Mouse (Mus musculus): ENCODE measurements around the gene Kctd21. TPM values are rescaled to one million over a fixed set of nuclear protein-coding genes. Genes with fewer than 3 reads are reported as not detected.

Kctd21 gene
- 10 to 100 TPM in 1 of 2 experiments, 1 to 10 TPM in 1; 7.3 to 11.4 TPM for total RNA-seq (2021)
- 5.3 and 5.6 TPM in 2 replicates for polyA plus RNA-seq (2012; rRNA removed)
- long read RNA-seq, partial matches to known transcripts = 1 of 4 reads
- long read RNA-seq, other reads (novel, unspliced or antisense) = 0 of 4 reads

DNA sequence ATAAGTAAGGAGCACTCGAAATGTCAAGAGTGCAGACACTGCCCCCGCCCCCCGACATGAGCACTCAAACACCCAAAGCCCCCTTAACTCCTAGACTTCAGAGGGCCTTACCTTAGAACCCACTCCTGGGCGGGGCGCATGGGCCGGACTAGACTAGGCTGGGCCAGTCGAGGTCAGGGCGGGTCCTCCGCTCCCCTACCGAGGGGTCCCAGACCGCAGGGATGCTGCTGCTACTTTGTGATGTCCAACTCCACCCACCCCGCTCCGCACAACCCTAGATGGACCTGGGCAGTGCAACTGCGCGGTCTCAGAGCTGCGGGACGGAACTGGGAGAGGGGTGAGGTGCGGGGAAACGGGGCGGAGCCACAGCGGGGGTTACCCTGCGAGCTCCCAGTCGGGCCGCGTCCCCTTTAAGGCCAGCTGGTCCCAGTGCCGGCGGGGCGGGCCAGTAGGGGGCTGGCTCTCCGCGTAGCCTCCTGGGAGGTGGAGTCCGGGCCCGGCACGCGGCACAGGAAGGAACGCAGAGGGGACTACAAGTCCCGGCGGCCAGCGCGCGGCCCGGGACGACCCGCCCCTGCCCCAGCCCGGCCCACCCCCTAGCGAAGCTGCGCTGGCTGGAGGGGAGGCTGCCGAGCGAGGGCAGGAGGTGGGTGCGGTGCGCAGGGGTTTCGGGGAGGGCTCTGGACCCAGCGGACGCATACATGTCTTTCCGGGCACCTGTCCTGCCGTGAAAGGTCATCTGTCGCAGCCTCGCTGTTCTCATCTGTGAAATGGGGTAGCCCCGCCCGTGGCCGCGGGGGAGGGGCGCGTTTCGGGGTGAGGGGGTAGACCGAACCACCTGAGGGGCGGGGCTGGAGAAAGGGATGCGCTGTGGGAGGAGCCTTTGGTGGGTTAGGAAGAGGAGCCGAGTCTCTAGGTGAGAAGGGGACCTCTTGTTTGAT, at the start of gene Kctd21, which contains the start of gene Usp35:
Gene Kctd21 (plus strand): TSS at position 602 of the 941 bp plus-strand sequence.
Gene Usp35 (minus strand): TSS at position 295 of the 941 bp plus-strand sequence.
- peak; percentile 98 for DNase-seq

DNA sequence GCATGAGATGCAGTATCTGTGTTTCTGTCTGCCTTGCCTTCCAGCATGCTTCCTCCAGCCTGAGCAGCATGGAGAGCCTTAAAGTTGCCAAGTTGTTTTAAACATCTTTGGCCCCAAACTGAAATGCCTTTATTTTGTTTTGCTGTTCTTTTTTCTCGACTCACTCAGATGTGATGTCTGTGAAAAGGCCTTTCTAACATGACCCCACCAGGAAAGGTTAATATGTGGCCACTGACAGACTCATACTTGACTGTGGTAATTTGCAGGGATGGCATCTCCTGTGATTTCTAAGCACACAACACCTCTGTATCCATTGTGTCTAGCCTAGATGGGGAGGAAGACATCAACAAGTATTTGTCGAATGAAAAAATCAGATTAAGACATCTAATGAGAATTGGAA, 35.1 kb upstream of the Kctd21 start:
- DNase-seq = peak; percentile 0

DNA sequence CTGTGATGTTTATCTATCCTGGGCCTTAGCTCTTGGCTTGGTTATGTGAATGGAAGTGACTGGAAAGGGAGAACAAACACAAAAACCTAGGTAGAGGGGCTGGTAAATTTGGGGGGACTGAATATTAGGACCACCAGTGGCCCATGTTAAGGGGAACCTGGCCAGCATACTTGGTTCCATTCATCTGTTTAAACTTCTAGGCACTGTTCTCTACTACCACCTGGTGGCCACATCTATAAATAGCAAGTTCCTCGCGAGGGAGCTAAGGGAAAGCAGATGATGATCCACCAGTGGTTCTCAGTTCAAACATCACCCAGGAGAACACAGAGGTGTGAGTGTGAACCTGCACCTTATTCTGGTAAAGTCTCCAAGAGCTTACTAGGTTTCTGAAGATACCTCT, 34.7 kb upstream of the Kctd21 start:
- DNase-seq = peak; percentile 56

DNA sequence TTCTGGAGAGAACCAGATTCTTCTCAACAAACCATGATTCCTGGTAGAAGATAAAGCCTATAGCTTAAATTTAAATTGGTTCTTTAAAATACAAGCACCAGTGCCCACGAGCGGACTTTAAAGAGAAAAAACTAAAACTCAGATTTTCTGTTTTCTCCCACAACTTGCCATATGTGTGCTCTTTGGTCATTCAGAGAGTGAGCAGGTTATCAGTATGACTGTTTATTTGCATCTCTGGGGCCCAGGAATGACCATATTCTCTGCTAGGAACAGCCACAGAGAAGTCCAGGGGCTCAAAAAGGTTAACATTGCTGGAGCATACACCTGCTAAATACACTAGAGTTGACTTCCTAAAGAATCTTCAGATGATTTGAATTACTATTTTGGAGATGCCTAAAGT, 33.8 kb upstream of the Kctd21 start:
- DNase-seq = no peak

DNA sequence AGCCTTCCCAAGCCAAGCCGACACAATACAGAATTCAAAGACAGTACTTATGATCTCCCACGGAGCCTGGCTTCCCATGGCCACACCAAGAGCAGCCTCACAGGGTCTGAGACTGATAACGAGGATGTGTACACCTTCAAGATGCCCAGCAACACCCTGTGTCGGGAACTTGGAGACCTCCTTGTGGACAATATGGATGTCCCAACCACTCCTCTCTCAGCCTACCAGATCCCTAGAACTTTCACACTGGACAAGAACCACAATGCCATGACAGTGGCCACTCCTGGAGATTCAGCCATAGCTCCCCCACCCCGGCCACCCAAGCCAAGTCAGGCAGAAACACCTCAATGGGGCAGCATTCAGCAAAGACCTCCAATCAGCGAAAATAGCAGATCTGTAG, 33.2 kb upstream of the Kctd21 start:
- DNase-seq = no peak

DNA sequence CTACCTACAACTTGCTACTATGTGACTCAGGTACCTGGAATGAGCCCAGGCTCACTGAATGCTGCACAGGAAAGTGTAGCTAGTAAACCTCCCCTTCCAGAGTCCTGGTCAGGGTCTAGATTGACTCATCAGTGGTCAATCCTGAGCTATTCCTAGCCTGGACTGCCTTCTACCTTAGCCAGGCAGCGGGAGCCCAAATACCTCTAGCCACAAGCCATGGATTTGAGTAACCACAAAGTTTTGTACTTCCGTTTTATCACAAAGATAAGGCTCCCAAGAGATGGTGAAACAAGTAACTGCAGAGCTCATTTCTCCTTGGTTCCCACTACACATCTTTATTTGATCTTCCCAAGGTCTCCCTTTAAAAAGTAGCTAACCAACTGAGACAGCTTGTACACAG, 31.2 kb upstream of the Kctd21 start:
- peak; percentile 1 for DNase-seq

DNA sequence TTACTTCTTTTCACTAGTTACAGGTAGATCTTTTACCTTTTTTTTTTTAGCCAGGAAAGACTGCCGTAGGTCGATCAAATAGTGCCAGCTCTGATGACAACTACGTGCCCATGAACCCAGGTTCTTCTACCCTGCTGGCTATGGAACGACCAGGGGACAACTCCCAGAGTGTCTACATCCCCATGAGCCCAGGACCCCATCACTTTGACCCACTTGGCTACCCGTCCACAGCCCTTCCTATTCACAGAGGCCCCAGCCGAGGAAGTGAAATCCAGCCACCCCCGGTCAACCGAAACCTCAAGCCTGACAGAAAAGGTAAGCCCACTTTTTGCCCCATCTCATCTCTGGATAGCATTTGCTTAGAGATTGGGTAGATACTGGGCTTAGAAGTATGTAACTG, 30.8 kb upstream of the Kctd21 start:
- DNase-seq = peak; percentile 1

DNA sequence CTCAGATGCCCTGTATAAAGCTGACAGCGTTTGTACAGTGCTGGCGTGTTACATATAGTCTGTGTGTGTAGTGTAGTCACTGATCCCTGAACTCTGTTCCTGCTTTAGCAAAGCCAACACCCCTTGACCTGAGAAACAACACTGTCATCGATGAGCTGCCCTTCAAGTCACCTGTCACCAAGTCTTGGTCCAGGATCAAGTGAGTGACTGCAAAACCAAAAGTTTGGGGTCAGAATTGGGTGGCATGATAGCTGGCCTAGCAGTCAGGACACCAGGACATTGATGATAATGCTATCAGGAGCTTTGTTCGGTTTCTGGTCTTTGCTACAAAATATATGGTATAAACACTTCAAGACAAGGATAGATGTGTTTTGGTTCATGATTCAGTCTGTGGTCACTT, 29.9 kb upstream of the Kctd21 start:
- DNase-seq = peak; percentile 11

DNA sequence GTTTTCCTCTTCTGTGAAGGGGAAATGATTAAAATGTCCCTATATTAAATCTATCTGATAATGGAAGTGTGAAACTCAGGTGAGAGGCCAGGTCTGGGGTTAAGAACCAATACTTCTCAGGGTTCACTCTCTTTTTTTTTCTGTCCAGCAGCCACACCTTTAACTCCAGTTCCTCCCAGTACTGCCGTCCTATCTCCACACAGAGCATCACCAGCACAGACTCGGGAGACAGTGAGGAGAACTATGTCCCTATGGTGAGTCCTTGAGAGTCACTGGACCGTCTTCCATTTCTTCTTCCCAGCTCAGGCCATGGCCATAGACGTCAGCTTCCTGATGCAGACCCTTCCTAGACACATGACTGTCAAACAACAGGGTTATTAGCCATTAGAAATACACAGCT, 29.3 kb upstream of the Kctd21 start:
- peak; percentile 0 for DNase-seq

DNA sequence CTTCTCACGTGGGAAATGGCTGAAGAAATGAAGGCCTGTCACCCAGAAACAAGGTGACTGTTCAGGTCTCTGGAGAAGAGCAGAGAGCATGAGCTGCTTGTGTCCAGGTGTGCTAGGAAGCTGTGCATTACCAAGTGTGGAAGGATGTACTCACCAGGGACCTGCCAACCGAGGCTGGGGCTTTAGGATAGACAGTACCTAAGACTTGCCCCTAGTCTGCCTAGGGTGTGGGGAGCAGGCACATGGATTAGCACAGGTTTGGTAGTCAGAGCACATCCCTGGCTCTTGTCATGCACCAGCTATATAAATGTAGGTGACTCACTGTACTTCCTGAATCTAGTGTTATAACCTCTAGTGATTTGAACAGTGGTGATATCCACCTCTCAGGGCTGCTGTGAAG, 28.5 kb upstream of the Kctd21 start:
- DNase-seq = peak; percentile 1

DNA sequence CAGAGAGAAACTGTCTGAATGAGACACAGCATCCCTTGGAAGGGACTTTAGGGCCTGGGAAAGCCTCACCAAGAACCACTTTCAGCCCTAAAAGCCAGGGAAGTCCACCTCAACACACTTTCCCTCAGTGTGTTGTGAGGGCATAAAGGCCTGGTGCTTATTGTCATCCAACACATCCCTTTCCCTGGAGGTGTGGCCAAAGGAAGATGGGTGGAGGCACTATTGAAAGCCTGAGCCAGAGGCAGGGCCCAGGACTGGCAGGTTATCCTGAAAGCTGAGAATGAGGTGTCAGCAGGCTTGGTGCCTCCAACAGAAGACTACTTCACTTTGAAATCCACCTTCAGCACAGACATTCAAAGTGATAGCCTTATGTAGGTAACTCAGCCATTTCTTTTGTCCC, 27.7 kb upstream of the Kctd21 start:
- peak; percentile 8 for DNase-seq

DNA sequence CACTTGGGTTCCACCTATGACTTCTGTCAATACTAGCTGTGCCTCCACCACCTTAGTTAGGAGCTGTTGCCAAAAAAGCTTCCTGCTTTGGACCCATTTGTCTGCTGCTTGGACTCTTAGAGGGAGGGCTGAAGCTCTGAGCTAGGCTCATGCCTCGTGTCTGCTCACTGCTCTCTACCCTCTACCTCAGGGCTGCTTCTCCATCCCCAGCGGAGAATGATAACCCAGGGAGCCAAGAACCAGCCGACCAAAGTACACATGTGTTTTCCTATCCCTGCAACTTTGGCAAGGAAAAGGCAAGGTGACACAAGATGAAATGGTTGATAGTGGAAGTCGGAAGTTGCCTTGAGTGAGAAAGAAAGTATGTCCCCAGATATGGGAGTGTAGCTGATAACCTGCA, 26.9 kb upstream of the Kctd21 start:
- no peak for DNase-seq

DNA sequence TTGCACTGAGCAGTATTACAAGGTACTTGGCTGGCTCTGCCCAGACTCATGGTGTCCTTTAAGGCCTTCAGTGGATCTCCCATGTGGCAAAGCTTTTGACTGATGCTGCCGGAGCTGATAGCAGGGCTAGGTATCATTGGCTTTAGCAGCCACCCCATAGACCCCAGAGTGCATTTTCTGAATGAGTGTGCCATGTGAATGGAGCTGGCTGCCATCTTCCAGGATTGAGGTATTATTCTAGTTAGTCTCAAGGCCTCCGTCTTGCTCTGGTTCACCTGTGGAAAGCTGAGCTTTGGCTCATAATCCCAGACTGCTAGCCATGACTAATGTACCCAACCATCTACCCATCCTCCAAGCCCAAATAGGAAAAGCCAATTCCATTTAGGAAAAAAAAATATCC, 25.3 kb upstream of the Kctd21 start:
- DNase-seq = no peak

DNA sequence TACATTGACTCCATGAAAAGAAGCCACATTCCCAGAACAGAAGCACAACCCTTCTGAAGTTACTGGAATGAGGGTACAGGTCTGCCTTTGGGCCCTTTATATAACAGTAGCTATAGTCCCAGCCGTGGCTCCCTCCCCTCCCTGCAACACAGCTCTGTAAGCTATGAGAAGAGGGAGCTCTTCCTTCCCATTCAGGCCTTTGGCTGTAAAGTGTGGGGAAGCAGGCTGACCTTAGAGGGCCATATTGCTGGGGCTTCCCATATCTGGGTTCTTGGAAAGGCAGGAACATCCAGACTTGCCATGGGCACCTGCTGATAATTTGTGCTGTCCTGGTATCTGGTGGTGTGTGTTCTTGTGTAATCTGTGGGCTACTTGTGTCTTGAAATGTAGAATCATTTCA, 24.6 kb upstream of the Kctd21 start:
- no peak for DNase-seq

DNA sequence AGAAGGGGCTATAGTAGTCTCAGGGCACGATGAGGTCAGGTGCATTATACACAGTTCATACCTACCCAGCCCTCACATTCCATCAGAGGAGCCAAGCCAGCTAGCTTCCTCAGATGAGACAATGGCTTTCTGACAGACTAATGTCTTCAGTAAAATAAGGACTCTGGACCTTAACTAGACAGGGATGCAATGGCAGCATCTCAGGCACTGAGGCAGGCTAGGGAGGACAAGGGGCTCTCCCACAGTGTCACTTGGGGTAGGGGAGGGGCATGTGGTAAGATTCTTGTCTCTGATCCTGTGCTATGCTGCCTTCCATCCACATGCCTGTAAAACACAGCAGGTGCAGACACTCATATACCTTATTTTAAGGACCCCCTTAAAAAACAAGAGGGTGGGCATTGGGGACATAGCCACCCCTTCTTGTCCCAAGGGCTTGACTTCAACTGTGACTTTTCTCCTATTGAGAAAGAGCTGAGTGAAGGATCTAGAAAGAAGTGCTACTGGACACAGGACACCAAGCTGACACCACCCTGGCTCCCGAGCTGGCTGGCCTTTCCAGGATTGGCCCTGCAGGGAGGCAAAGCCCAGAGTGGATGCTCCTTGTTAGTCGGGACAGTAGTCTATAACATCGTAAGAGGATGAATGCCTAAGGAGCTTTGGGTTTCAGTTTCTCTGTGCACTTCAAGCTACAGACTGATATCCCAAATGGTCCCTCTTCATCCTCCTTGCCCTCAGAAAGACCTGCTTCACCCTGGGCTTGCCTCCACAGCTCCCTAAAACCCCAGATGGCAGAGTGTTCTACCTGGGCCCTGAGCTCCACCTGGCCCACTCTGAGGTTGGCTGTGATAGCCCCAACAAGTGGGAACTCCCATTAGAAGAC, 22.4 kb upstream of the Kctd21 start:
- DNase-seq = no peak

DNA sequence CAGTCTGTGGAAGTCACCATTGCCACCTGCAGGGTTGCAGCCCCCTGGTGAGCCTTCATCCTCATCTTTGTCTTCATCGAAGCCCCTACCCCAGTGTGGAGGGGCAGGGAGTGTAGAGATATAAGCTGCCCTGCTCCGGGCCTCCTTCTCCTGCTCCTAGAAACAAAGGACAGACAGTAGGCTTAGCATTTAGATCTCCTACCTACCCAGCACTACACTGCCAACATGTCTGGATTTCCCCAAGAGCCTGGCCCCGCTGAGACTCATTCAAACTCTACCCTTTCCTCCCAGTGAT, 21.8 kb upstream of the Kctd21 start:
- no peak for DNase-seq

DNA sequence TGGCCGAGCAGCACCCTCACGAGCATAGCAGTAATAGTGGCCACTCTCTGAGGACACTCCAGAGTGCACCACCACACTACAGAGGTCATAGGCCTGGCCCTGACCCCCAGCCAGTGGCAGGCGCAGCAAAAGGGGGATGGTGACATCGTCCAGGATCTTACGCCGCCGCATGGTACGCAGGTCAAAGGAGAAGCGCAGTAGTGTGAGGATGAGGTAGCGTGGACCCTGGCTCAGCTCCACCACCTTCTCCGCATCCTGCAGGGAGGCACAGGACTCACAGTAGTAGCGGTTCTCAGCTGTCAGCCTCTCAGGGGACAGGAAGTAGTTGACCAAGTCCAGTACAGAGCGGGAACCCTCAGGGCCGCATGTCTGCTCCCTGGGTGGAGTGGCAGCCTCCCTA, 20.5 kb upstream of the Kctd21 start:
- no peak for DNase-seq

DNA sequence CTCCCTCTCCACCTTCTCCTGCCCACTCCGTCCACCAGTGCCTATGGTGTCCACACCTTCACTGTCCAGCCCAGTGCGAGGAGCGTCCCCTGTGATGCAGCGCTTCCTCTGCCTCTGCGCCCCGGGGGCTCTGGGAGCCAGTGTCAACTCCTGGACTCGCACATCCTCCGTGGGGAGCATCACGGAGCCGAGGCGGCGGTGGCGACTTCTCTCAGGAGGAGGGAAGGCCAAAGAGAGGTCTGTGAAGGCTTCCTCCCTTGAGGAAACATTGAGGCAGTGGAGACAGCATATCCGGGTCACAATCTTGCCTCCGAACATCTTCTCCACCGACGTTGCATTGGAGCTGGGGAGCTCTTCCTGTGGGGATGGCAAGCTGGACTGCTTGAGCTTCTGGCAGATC, 19.9 kb upstream of the Kctd21 start:
- DNase-seq = no peak

DNA sequence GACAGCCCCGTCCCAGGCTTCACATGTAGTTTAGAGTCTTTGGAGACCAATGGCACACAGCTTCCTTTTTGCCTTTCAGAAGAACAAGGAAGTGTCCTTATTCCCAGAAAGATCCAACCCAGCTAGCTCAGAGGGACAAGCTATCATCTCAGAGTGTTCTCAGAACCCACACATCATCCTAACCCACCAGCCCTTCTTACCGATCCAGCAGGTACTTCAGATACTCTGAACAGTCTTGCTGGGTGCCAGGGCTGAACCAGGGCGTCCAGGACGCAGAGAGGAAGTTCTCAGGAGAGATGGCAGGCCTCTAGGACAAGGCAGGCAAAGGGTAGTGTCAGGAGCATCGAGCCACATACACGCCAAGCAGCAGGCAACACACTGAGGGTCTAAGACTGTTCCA, 19.3 kb upstream of the Kctd21 start:
- no peak for DNase-seq

DNA sequence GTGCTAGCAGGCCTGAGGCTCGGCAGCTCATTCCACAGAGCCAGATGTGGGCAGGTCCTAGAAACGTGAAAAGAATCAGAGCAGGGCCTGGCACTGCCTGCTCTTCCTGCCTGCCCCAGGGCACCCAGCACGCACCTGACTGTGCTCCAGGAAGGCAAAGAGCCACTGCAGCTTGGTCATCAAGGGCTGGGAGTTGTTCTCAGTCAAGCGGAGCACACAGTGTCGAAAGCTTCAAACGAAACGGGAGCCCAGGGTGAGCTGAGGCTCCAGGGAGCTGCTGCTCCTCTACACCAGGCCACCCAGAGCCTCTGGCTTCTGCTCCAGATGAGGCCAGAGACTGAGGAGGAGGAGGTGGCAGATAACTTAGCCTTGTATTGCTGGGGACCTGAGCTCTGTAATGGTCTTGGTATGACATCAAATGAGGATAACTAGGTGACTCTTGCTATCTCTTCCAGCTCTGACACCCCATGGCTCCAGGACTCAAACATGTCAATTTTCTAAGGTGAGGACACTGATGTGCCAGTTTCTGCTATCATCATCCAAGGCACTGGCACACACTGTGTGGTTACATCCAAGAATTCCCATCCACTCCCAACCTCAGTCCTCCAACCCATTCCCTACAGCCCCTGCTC, 18.6 kb upstream of the Kctd21 start:
- DNase-seq = no peak

DNA sequence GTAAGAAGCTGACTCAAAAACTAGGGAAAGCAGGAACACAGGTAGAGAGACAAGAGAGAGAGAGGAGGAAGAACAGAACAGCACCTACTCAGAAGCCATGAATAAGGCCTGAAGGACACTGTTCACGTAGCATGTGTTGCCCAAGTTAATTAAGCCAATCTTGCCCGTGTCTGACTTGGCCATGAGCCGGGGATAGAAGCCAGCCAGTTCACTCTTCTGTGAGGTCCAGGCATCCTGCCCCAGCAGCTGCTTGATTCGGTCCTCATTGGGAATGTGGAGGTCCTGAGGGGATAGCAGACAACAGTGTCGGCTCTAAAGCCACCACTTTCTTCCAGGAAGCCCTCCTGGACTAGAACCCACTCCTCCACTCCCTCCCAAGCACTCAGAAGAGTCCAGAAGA, 17.5 kb upstream of the Kctd21 start:
- no peak for DNase-seq

DNA sequence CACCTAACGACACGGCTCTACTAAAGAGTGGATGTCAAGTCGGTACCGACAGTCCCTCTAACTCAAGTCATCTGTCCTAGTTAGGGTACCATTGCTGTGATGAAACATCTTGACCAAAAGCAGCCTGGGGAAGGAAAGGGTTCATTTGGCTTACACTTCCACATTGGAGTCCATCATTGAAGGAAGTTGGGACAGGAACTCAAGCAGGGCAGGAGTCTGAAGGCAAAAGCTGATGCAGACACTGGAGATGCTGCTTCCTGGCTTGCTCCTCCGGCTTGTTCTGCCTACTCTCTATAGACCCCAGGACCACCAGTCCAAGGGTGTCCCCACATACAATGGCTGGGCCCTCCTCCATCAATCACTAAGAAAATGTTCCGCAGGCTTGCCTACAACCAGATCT, 16.5 kb upstream of the Kctd21 start:
- DNase-seq = no peak
